8 mouse cellular contexts compared by ENCODE assay signal in genomic region chr16:22438441-22439373, GRCm38 (mm10). TPM values are rescaled to one million over a fixed set of nuclear protein-coding genes. Genes with fewer than 3 reads are reported as not detected.
A peak's percentile ranks its signal among the peaks of the same experiment; 100 is the strongest.
DNase-seq lines count a peak whose midpoint lies in the region; ATAC-seq lines count a peak whose summit lies in the region.

No protein-coding gene starts in this region.

- peak overlapping the region; percentile 71 for H3K9ac ChIP-seq in embryonic facial prominence, embryonic 15.5 days
- peak overlapping the region; percentile 94 for H3K9ac ChIP-seq in heart, embryonic 13.5 days
- peak overlapping the region; percentile 79 for H3K9ac ChIP-seq in liver, embryonic 13.5 days
- H3K9ac ChIP-seq in neural tube, embryonic 12.5 days: peak overlapping the region; percentile 70

- no peaks in the 10 kb centered on the region for H3K9me3 ChIP-seq in embryonic facial prominence, embryonic 15.5 days (replicated peaks)
- no peaks in the 10 kb centered on the region for H3K9me3 ChIP-seq in heart, embryonic 13.5 days
- H3K9me3 ChIP-seq in liver, embryonic 13.5 days (replicated peaks): no peaks in the 10 kb centered on the region
- no peaks in the 10 kb centered on the region for H3K9me3 ChIP-seq in neural tube, embryonic 12.5 days

- H3K36me3 ChIP-seq in embryonic facial prominence, embryonic 15.5 days: no peaks in the 10 kb centered on the region
- H3K36me3 ChIP-seq in heart, embryonic 13.5 days: peaks cover 8% of the 10 kb centered on the region
- H3K36me3 ChIP-seq in liver, embryonic 13.5 days: no peaks in the 10 kb centered on the region
- H3K36me3 ChIP-seq in neural tube, embryonic 12.5 days: no peaks in the 10 kb centered on the region

- under 1% methylated on average over 59 of the region's 59 CpGs for WGBS in embryonic facial prominence, embryonic 15.5 days
- under 1% methylated on average over 59 of the region's 59 CpGs for WGBS in heart, embryonic 13.5 days
- WGBS in liver, embryonic 13.5 days (ENCODE audit: insufficient replicate concordance): under 1% methylated on average over 59 of the region's 59 CpGs
- under 1% methylated on average over 59 of the region's 59 CpGs for WGBS in neural tube, embryonic 12.5 days

- peak; percentile 60 for DNase-seq in CD4-positive helper T cell, adult 2 months (ENCODE audit: low read depth, low spot score)
- DNase-seq in adrenal gland, postnatal 25 days: peak; percentile 77
- peak; percentile 85 for DNase-seq in kidney, postnatal 10 days
- peak; percentile 36 for DNase-seq in liver, embryonic 13.5 days
- peak; percentile 40 to 68 for DNase-seq in thymus, adult 18-20 months

- peaks cover 24% of the 10 kb centered on the region for H3K4me1 ChIP-seq in embryonic facial prominence, embryonic 15.5 days
- H3K4me1 ChIP-seq in heart, embryonic 13.5 days: peaks cover 46% of the 10 kb centered on the region
- H3K4me1 ChIP-seq in liver, embryonic 13.5 days (replicated peaks): peaks cover 38% of the 10 kb centered on the region
- peaks cover 28% of the 10 kb centered on the region for H3K4me1 ChIP-seq in neural tube, embryonic 12.5 days

- peaks cover 6% of the 10 kb centered on the region; the same call in 1 of the 2 replicates for H3K27me3 ChIP-seq in embryonic facial prominence, embryonic 15.5 days
- H3K27me3 ChIP-seq in heart, embryonic 13.5 days (replicated peaks): peaks cover 13% of the 10 kb centered on the region; the same call in 1 of the 2 replicates
- H3K27me3 ChIP-seq in liver, embryonic 13.5 days: peaks cover 54% of the 10 kb centered on the region
- peaks cover 57% of the 10 kb centered on the region for H3K27me3 ChIP-seq in neural tube, embryonic 12.5 days (replicated peaks)

- peak; percentile 18; the same call in 1 of the 2 replicates for ATAC-seq in embryonic facial prominence, embryonic 15.5 days (ENCODE audit: insufficient number of reproducible peaks, low FRiP score, low TSS enrichment, low read depth)
- no peak for ATAC-seq in heart, embryonic 13.5 days (ENCODE audit: extremely low read depth, insufficient number of reproducible peaks, low FRiP score, low TSS enrichment)
- ATAC-seq in liver, embryonic 13.5 days (ENCODE audit: low read depth): peak; percentile 7
- ATAC-seq in neural tube, embryonic 12.5 days (ENCODE audit: low FRiP score, low read depth): peak; percentile 48

- peak overlapping the region; percentile 83 for H3K27ac ChIP-seq in embryonic facial prominence, embryonic 15.5 days (replicated peaks)
- H3K27ac ChIP-seq in heart, embryonic 13.5 days (replicated peaks): peak overlapping the region; percentile 76
- H3K27ac ChIP-seq in liver, embryonic 13.5 days: peak overlapping the region; percentile 23; the same call in 1 of the 2 replicates
- H3K27ac ChIP-seq in neural tube, embryonic 12.5 days: no peak overlapping the region

- H3K4me2 ChIP-seq in embryonic facial prominence, embryonic 15.5 days (replicated peaks): peak overlapping the region; percentile 95
- peak overlapping the region; percentile 99 for H3K4me2 ChIP-seq in heart, embryonic 13.5 days
- H3K4me2 ChIP-seq in liver, embryonic 13.5 days: peak overlapping the region; percentile 95
- peak overlapping the region; percentile 100 for H3K4me2 ChIP-seq in neural tube, embryonic 12.5 days (replicated peaks)

- peak overlapping the region; percentile 85 for H3K4me3 ChIP-seq in embryonic facial prominence, embryonic 15.5 days (replicated peaks)
- peak overlapping the region; percentile 89 for H3K4me3 ChIP-seq in heart, embryonic 13.5 days
- H3K4me3 ChIP-seq in liver, embryonic 13.5 days (replicated peaks): peak overlapping the region; percentile 76
- peak overlapping the region; percentile 74 for H3K4me3 ChIP-seq in neural tube, embryonic 12.5 days

RNA-seq across cellular contexts. Expression of gene Etv5, which starts 0.8 kb away (rescaled TPM):
- 25.0 and 29.5 TPM in 2 replicates for total RNA-seq in adrenal gland, postnatal 25 days (2021)
- 30.7 and 31.8 TPM in 2 replicates for polyA plus RNA-seq in embryonic facial prominence, embryonic 15.5 days (2015; fragmentation: Nextera tagmentation; extraction: Ambion mirVana)
- 22.1 and 25.1 TPM in 2 replicates for polyA plus RNA-seq in heart, embryonic 13.5 days (2015; fragmentation: Nextera tagmentation; extraction: Ambion mirVana)
- 3.7 and 5.4 TPM in 2 replicates for polyA plus RNA-seq in liver, embryonic 13.5 days (2015; fragmentation: Nextera tagmentation; extraction: Ambion mirVana)
- polyA plus RNA-seq in neural tube, embryonic 12.5 days (2016; fragmentation: Nextera tagmentation; extraction: Ambion mirVana): 17.8 and 23.1 TPM in 2 replicates
